Comparison of ENCODE assay signal across 21 mouse cellular contexts in genomic region chr10:123810882-123811281, GRCm38 (mm10).
DNase-seq lines count a peak whose midpoint lies in the region; ATAC-seq lines count a peak whose summit lies in the region.
"Had no signal": no experiment of that assay in that cellular context is flagged by ENCODE, and none has a peak within 500 bp of the region (broad histone marks: within the 10 kb centered on the region; RNA-seq: fewer than 3 reads in every experiment).

No protein-coding gene starts in this region.

- H3K9me3 ChIP-seq in megakaryocyte, embryonic 14.5 days, result peaks cover 39% of the 10 kb centered on the region
- no peaks in the 10 kb centered on the region for H3K9me3 ChIP-seq in embryonic facial prominence, embryonic 14.5 days (ENCODE audit: control insufficient read depth, low read length)
- H3K9me3 ChIP-seq in limb, embryonic 12.5 days, result no peaks in the 10 kb centered on the region
- H3K9me3 ChIP-seq: embryonic facial prominence, embryonic 15.5 days; heart, embryonic 10.5 days; hindbrain, embryonic 13.5 days had no signal

- ATAC-seq in megakaryocyte, adult 5-6 weeks (ENCODE audit: poor library complexity, severe bottlenecking), result no peak
- ATAC-seq in embryonic facial prominence, embryonic 14.5 days (ENCODE audit: low read depth), result no peak
- ATAC-seq in limb, embryonic 12.5 days (ENCODE audit: insufficient number of reproducible peaks, insufficient read depth, low FRiP score, low TSS enrichment, low read depth), result peak; percentile 80
- ATAC-seq: forebrain, embryonic 14.5 days; hindbrain, postnatal 0 days had no signal

- no peaks in the 10 kb centered on the region for H3K4me1 ChIP-seq in megakaryocyte, embryonic 14.5 days
- no peaks in the 10 kb centered on the region for H3K4me1 ChIP-seq in embryonic facial prominence, embryonic 14.5 days (ENCODE audit: control insufficient read depth, insufficient read depth, low read length)
- peaks cover 7% of the 10 kb centered on the region for H3K4me1 ChIP-seq in limb, embryonic 12.5 days (replicated peaks)
- H3K4me1 ChIP-seq: embryonic facial prominence, embryonic 15.5 days; heart, embryonic 10.5 days; hindbrain, embryonic 13.5 days had no signal

- no peaks in the 10 kb centered on the region for H3K36me3 ChIP-seq in megakaryocyte, embryonic 14.5 days (replicated peaks; ENCODE audit: low read length)
- no peaks in the 10 kb centered on the region for H3K36me3 ChIP-seq in embryonic facial prominence, embryonic 14.5 days (ENCODE audit: control insufficient read depth, insufficient read depth, low read length)
- H3K36me3 ChIP-seq in limb, embryonic 12.5 days, result no peaks in the 10 kb centered on the region
- H3K36me3 ChIP-seq: embryonic facial prominence, embryonic 15.5 days; forebrain, embryonic 10.5 days; heart, embryonic 10.5 days; hindbrain, embryonic 13.5 days had no signal

- no peak overlapping the region for H3K9ac ChIP-seq in embryonic facial prominence, embryonic 14.5 days (ENCODE audit: low read depth, low read length)
- H3K9ac ChIP-seq in limb, embryonic 12.5 days (replicated peaks), result no peak overlapping the region
- H3K9ac ChIP-seq: embryonic facial prominence, embryonic 15.5 days; hindbrain, embryonic 13.5 days had no signal

- H3K27ac ChIP-seq in embryonic facial prominence, embryonic 14.5 days (replicated peaks; ENCODE audit: low read depth, low read length), result no peak overlapping the region
- no peak overlapping the region for H3K27ac ChIP-seq in limb, embryonic 12.5 days
- H3K27ac ChIP-seq: embryonic facial prominence, embryonic 15.5 days; forebrain, embryonic 10.5 days; heart, embryonic 10.5 days; hindbrain, embryonic 13.5 days; hindbrain, postnatal 0 days had no signal

- no peak overlapping the region for H3K4me2 ChIP-seq in embryonic facial prominence, embryonic 14.5 days (ENCODE audit: low read depth, low read length)
- no peak overlapping the region for H3K4me2 ChIP-seq in limb, embryonic 12.5 days
- H3K4me2 ChIP-seq: embryonic facial prominence, embryonic 15.5 days; hindbrain, embryonic 13.5 days had no signal

- 52% methylated on average over 9 of the region's 9 CpGs for WGBS in embryonic facial prominence, embryonic 14.5 days
- WGBS in limb, embryonic 12.5 days, result 44% methylated on average over 9 of the region's 9 CpGs

- no peaks in the 10 kb centered on the region for H3K27me3 ChIP-seq in megakaryocyte, embryonic 14.5 days (replicated peaks)
- no peaks in the 10 kb centered on the region for H3K27me3 ChIP-seq in embryonic facial prominence, embryonic 14.5 days (replicated peaks; ENCODE audit: control insufficient read depth, insufficient read depth, low read length)
- no peaks in the 10 kb centered on the region for H3K27me3 ChIP-seq in limb, embryonic 12.5 days
- H3K27me3 ChIP-seq: embryonic facial prominence, embryonic 15.5 days; hindbrain, embryonic 13.5 days had no signal

- DNase-seq in embryonic facial prominence, embryonic 14.5 days (ENCODE audit: low spot score), result peak; percentile 15
- DNase-seq in lung, postnatal 36 days, result no peak
- DNase-seq in layer of hippocampus, postnatal 10 days (ENCODE audit: low spot score in 2 of 2), result no peak
- DNase-seq in right cerebral cortex, postnatal 4 days, result no peak
- DNase-seq: adrenal gland, postnatal 10 days; cerebellum, adult 11 months; cerebellum, adult 8-10 months; cerebellum, postnatal 14 days; gastrocnemius, postnatal 10 days; heart, adult 18-20 months; heart, postnatal 10 days had no signal

- peak overlapping the region; percentile 42 for H3K4me3 ChIP-seq in megakaryocyte, embryonic 14.5 days (replicated peaks)
- H3K4me3 ChIP-seq in embryonic facial prominence, embryonic 14.5 days (ENCODE audit: low read depth, low read length), result no peak overlapping the region
- H3K4me3 ChIP-seq in limb, embryonic 12.5 days (replicated peaks), result no peak overlapping the region
- H3K4me3 ChIP-seq: embryonic facial prominence, embryonic 15.5 days; erythroblast, embryonic 14.5 days; forebrain, embryonic 10.5 days; heart, embryonic 10.5 days; hindbrain, embryonic 13.5 days had no signal
